Mouse (Mus musculus): ENCODE measurements around the gene Nova2.
A peak's percentile ranks its signal among the peaks of the same experiment; 100 is the strongest.

Gene Nova2

DNA sequence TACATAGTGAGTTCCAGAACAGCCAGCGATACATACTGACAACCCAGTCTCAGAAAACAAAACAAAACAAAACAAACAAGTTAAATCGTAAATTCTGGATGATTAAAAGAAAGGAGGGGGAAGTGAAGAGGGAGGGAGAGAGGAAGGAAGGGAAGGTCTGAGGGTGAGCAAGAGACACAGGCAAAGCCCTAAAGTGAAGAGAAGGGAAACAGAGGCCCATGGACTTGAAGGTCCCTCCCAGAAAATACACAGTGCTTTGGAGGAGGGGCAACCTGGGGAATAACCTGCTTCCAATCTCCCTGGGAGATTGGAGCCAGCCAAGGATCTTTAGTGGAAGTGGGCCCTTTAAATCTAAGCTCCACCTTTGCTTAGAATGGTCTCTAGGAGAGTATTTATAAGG is 61.4 kb downstream of the Nova2 start, which contains the start of gene Nanos2:
Nanos2 (plus strand) TSS at position 301 of the 400 bp plus-strand sequence.
- no peak for DNase-seq (ENCODE audit: low spot score in 2 of 2)

DNA sequence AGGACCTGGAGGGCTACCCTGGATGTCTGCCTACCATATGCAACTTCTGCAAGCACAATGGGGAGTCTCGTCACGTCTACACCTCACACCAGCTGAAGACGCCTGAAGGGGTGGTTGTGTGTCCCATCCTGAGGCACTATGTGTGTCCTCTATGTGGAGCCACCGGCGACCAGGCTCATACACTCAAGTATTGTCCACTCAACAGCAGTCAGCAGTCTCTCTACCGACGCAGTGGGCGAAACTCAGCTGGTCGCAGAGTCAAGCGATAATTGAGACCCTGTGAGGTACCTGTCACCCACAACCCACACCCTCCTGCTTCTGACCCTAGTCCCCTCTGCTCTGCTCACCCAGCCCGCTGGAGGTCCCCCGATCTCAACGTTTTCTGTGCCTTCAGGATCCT is 62.1 kb downstream of the Nova2 start:
- no peak for DNase-seq (ENCODE audit: low spot score in 2 of 2)

DNA sequence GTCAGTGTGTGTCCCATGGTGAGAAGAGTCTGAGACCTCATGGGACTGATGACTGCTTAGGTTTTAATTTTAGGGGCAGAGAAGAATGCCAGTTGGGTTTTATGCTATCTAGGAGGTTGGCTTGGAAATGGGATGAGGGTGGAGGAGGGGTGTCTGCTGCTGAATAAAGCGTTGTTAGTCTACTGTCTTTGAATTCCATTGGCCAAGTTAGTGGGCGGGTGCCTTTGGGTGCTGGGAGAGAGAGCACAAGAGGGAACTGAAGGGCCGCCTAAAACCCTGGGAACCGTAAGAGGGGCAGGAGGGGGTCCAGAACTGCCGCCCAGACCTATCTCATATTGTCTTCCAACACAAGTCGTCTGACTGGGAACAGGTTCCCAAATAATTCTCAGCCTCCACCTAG is 63.1 kb downstream of the Nova2 start:
- DNase-seq (ENCODE audit: low spot score in 2 of 2): no peak

DNA sequence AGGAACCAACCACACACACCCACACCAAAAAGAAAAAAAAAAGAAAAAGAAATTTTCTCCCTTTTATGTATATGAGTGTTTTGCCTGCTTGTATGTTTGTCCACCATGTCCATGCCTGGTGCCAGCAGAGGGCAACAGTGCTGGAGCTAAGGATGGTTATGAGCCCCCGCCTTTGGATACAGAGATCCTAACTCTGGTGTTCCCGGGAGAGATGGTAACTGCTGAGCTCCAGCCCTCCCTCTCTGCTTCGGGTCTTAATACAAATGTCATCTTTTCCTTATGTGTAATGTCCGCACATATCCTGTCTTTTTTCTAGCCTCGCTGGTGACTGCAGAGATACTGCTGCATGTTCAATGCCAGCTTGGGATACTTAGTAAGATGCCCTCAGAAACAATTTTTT is 64.3 kb downstream of the Nova2 start:
- DNase-seq (ENCODE audit: low spot score in 2 of 2): no peak

GRCm38 (mm10) chr7:18990601-18991295 is 65.1 kb downstream of the Nova2 start, which contains the start of gene Mypop:
Gene Mypop, plus strand, starts transcription at chr7:18991245.
- peak; percentile 98 for DNase-seq (ENCODE audit: low spot score in 2 of 2)

DNA sequence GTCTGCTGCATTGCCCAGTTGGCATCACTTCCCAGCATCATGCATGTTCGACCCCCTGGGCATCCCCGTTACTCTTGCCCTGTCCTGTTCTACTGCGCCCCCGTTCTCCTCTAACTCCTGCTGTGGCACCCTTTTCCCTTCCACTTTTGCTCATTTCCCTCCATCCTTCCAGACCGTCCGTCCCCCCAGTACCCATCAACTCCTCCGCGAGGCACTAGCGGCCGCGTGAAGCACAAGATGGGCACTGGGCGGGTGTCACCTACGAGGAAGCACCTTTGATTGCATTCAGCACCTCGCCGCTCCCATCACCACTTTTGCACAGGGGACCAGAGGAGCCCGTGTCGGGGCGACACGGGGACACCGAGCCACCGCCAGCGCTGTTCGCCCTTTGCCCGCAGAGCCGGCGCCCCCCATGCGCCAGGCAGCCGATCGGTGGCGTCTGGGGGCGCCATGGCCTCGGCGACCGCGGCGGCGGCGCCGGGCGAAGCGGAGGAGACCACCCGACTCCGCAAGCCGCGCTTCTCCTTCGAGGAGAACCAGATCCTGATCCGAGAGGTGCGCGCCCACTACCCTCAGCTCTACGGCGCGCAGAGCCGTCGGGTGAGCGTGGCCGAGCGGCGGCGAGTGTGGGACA is 66.1 kb downstream of the Nova2 start:
- peak in 1 of 2 experiments; percentile 26 for DNase-seq (ENCODE audit: low spot score in 2 of 2)

DNA sequence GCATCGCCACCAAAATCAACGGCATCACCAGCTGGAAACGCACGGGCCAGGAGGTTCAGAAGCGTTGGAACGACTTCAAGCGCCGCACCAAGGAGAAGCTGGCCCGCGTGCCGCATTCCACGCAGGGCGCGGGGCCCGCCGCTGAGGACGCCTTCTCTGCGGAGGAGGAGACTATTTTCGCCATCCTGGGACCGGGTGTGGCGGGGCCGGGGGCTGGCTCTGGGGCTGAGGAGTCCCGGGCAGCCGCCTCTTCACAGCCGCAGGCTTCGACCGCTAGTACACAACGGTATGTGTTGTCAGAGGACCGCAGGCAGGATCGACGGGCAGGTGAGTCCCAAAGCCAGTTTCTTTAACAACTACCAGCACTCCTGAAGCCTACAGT is 66.6 kb downstream of the Nova2 start:
- DNase-seq (ENCODE audit: low spot score in 2 of 2): no peak

DNA sequence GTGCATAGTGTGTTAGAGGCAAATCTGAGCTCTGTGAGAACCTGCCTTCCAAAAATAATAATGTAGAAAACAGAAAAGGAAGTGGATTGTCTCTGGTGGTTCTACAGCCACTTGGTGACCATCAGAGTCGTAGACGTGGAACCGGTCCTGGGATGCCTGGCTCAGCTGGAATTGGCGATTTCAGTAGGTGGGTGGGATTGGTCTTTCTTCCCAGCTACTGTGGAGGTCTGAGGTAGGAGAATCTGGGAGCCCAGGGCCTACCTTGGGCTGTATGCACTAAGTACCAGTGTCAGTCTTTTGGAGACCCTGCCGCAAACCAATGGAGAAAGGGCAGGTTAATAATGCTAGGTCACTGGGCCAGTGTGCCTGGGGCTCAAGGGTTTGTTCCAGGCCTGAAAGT is 67.3 kb downstream of the Nova2 start:
- no peak for DNase-seq (ENCODE audit: low spot score in 2 of 2)

DNA sequence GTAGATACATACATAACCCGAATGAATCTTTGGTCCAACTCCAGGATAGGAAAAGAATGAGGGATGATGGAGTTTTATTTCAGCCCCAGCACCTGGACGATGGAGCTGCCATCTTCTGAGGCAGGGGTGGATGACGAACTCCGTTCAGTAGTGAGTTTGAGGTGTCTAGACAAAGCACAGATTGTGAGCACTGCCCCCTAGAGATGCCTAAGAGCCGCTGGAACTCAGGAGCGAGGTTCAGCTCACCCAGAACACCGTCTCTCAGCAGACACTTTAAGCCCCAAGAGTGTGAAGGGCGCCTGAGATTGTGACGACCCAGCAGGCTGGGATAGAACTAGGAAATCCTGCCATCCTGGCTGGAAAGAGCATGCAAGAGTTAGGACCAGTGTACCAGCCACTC is 73.1 kb downstream of the Nova2 start:
- DNase-seq (ENCODE audit: low spot score in 2 of 2): no peak

DNA sequence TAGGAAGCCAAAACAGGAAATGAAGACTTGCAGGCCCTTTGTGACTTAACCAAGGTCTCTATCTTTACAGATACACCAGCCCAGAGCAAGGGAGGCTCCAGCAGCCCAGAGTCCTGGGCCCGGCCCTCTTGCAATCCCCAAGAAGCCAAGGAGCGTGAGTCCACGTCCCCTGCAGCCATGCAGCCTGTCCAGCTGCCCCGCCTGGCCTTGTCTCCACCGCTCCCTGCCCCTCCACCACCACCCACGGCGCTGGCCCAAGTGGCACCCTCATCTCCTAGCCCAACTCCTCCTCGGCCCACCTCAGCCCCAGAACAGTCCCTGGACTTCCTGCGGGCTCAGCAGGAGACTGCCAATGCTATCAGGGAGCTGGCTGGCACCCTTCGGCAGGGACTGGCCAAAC is 74.7 kb downstream of the Nova2 start:
- peak; percentile 36 to 46 for DNase-seq (ENCODE audit: low spot score in 2 of 2)

DNA sequence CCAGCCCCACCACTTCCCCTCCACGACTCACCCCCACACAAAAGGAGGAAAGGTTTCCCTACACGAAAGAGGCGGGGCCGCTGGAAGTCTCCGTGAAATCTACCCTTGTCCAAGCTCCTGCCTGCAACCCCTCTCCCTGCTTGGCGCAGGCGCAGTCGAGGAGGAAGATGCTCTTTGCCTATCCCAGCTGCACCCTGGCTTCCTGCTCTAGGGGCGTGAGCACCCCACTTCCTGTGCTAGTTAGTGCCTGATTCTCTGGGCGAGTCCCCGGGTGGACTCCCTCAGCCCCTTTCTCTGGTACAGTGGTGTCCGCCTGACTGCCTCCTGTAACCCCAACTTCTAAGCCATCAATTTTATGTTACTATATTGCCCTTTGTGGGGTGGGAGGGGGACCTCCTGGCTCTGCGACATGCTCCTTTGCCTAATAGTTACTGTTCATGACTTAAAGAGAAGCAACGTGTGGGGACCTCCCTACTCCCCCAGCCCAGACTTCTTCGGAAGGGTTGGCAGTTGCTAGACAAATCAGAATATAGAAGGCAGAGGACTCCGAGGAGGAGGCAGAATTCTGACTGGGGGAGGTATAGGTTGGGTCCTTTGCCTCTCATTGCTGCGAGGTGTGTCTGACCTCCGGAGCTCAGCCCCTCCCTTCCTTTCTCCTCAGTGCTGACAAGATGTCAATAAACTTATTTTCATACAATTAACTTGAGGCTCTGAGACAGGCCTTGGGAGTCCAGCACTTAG is 75.5 kb downstream of the Nova2 start:
- peak; percentile 93 to 94 for DNase-seq (ENCODE audit: low spot score in 2 of 2)

DNA sequence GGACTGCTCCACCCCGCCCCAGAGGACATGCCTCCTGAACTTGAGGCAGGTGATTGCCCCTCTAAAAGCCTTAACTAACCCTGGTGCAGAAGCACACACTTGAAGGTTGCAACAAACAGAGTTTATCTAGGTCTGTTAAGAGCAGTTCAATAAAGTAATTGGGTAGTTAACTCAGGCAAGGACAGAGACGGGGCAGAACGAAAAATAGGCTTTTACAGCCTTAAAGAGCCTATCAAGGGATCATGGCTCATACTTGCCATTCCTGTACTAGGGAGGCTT is 76.1 kb downstream of the Nova2 start:
- no peak for DNase-seq (ENCODE audit: low spot score in 2 of 2)

DNA sequence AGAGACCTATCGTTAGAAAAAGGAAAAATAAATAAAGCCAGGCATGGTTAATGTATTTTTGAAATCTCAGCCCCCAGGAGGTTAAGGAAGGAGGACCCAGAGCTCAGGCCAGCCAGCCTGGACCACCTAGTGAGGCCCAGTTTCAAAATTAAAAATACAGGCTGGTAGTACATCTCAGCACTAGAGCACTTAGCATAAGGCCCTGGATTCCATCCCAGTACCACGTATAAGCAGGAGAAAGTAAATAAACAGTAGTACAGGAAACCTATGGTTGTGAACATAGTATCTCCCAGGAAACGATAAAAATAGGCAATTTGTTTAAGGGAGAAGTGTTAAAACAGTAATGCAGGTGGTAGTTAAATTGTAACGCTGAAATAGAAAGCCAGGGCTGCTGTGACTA is 76.4 kb downstream of the Nova2 start:
- DNase-seq (ENCODE audit: low spot score in 2 of 2): no peak

GRCm38 (mm10) chr7:19002848-19003498 is 77.3 kb downstream of the Nova2 start:
- peak; percentile 60 to 63 for DNase-seq (ENCODE audit: low spot score in 2 of 2)

GRCm38 (mm10) chr7:19003902-19004630 is 78.4 kb downstream of the Nova2 start, which contains the start of gene Irf2bp1:
Gene Irf2bp1, plus strand, starts transcription at chr7:19004044.
- DNase-seq (ENCODE audit: low spot score in 2 of 2): peak; percentile 87 to 91

DNA sequence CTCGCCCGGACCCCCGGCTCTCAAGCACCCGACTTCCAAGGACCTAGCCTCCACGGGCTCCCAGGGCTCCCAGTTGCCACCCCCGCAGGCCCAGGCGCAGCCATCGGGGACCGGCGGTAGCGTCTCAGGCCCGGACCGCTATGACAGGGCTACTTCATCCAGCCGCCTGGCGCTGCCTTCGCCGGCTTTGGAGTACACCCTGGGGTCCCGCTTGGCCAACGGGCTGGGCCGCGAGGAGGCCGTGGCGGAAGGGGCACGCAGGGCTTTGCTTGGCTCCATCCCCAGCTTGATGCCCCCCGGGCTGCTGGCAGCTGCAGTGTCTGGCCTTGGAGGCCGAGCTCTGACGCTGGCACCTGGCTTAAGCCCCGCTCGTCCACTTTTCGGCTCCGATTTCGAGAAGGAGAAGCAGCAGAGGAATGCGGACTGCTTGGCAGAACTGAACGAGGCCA is 79.0 kb downstream of the Nova2 start:
- DNase-seq (ENCODE audit: low spot score in 2 of 2): no peak

DNA sequence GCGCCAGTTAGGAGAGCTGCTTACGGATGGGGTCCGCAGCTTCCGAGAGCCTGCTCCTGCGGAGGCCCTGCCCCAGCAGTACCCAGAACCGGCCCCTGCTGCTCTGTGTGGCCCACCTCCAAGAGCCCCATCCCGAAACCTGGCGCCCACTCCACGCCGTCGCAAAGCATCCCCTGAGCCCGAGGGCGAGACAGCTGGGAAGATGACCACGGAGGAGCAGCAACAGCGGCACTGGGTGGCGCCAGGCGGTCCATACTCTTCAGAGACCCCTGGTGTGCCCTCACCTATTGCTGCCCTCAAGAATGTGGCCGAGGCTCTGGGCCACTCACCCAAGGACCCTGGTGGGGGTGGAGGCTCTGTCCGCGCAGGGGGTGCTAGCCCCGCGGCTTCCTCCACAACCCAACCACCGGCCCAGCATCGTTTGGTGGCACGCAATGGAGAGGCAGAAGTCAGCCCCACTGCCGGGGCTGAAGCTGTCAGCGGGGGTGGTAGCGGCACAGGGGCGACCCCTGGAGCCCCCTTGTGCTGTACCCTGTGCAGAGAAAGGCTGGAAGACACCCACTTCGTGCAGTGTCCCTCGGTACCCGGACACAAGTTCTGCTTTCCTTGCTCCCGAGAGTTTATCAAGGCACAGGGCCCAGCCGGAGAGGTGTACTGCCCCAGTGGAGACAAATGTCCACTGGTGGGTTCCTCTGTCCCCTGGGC is 79.9 kb downstream of the Nova2 start:
- DNase-seq (ENCODE audit: low spot score in 2 of 2): no peak

DNA sequence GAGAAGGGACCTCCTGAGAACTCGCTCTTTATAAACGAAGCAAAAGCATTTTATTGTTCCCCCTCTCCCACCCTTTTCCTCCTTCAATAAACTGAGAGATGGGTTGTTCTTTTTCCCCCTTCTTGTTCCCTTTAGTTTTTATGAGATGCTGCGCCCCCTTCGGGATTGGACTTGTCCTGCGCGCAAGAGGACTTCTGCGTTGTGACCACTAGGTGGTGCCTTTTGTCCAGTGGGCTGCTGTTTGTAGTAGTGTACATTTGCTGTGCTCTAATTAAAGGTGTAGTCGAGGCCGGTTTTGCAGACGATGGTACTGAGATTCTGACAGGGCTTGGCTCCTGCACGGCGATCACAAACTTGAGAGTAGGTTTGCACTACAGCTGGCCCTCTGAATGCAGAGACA is 80.8 kb downstream of the Nova2 start:
- peak; percentile 56 to 77 for DNase-seq (ENCODE audit: low spot score in 2 of 2)

DNA sequence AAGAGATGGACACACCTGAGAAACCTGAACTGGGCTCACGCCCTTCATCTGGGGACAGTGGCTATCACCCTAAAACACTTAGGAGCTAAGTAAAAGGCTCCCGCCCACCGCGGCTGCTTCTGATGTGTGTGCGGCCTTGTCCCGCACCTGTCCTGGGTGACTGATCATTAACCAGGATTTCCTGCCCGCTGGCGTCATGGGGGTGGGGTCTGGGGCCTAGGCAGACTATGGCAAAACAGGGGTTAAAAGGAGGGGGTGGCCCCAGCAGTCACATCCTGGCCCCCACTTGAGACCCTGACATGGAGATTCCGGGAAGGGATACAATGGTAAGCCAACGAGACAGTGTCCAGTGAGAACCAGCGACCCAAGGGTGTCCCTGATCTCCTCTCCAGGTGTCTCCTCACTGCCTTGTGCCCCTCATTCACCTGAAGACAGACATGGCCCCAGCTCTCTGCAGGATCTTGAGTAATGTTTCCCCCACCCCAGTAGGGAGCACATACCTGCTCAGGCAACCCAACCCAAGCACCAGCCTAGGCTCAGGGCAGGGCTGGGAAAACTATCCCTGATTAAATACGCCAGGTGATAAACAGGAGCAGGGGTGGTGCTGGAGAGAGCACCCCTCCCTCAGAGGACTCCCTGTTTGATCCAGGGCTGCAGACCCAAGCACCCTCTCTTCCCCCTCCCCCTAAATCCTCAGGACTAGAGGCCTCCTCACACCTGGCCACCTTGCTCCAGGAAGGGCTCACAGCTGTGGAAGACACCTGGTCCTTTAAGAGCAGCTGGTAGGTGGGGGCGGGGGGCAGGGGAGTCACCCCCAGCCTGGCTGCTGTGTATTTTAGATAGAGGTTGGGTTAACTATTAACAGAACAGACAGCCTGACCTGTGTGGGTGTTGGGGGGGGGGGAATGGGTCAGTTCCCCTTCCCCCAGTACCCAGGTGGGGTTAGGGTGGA is 81.6 kb downstream of the Nova2 start:
- no peak for DNase-seq (ENCODE audit: low spot score in 2 of 2)

- no peak for DNase-seq (ENCODE audit: low spot score in 2 of 2)
Measured at GRCm38 (mm10) chr7:19010581-19010980, 84.9 kb downstream of the Nova2 start.

Measured in thymus, postnatal 10 days (tissue).